Mouse (Mus musculus) central nervous system, embryonic 11.5 days (tissue): ENCODE results near the gene Tmbim4. TPM values are rescaled to one million over a fixed set of nuclear protein-coding genes. Genes with fewer than 3 reads are reported as not detected.

Source experiments
- polyA plus RNA-seq: library from polyadenylated mRNA; depleted of rRNA; stranded (reverse); fragments of >200 nt; gene quantifications from 2 replicates; pipeline ENCODE4 v1.2.3, GENCODE M21; 2012; rRNA removed

The Tmbim4 gene
- 46.3 and 66.8 TPM in 2 replicates for polyA plus RNA-seq

GRCm38 (mm10) chr10:120201131-120201921, at the start of gene Tmbim4:
TSS of gene Tmbim4 (plus strand) at chr10:120201590.

GRCm38 (mm10) chr10:120201961-120202402, 592 bp downstream of the Tmbim4 start, which contains the start of gene Irak3:
TSS of gene Irak3 (minus strand) at chr10:120202130.

GRCm38 (mm10) chr10:120226871-120227661, 25.7 kb downstream of the Tmbim4 start, which contains the start of gene Llph:
TSS of gene Llph (plus strand) at chr10:120227070.

Other genes starting within 250 kb of the Tmbim4 start
- 8.1 and 9.1 TPM in 2 replicates for gene Helb, start 88.6 kb upstream of the Tmbim4 start, polyA plus RNA-seq
- 0.53 and 0.68 TPM in 2 replicates for gene Irak3, start 540 bp downstream of the Tmbim4 start, polyA plus RNA-seq
- gene Llph, start 25.5 kb downstream of the Tmbim4 start, polyA plus RNA-seq: 46.0 and 104 TPM in 2 replicates